Mouse (Mus musculus) erythroblast, embryonic 14.5 days (primary cell): ENCODE results near the gene Mtrex. TPM values are rescaled to one million over a fixed set of nuclear protein-coding genes. Genes with fewer than 3 reads are reported as not detected.

ENCODE experiments used
- H3K27me3 ChIP-seq: 2 replicates; pipeline ENCODE4 v1.6.1; 2012; ENCODE audit warnings: inconsistent platforms; ENCODE audit not compliant: control insufficient read depth
- H3K36me3 ChIP-seq: 2 replicates; pipeline ENCODE4 v1.6.1; 2012; ENCODE audit warnings: mild to moderate bottlenecking, inconsistent platforms; ENCODE audit not compliant: control insufficient read depth
- H3K4me1 ChIP-seq: 2 replicates; pipeline ENCODE4 v1.6.1; 2012; ENCODE audit warnings: inconsistent platforms; ENCODE audit not compliant: control insufficient read depth
- H3K4me3 ChIP-seq: replicated peaks from 2 replicates; pipeline ENCODE3; 2012; ENCODE audit warnings: moderate library complexity, mild to moderate bottlenecking, inconsistent platforms
- H3K9me3 ChIP-seq: 2 replicates; pipeline ENCODE4 v1.6.1; 2012; ENCODE audit warnings: low read length, inconsistent platforms, mixed read lengths; ENCODE audit not compliant: control insufficient read depth
- GATA1 ChIP-seq: IDR thresholded peaks from 2 replicates; pipeline ENCODE4 v1.6.1; 2012; ENCODE audit warnings: low read length, inconsistent platforms, mixed read lengths
- TAL1 ChIP-seq: IDR thresholded peaks from 3 replicates; pipeline ENCODE4 v1.6.1; 2012; ENCODE audit warnings: low read length, inconsistent platforms, mixed read lengths
- polyA plus RNA-seq: library from polyadenylated mRNA; stranded (reverse); fragments of >175 nt; gene quantifications from 2 replicates; pipeline ENCODE4 v1.2.3, GENCODE M21; 2012

The Mtrex gene
- polyA plus RNA-seq, 1 experiment = 0.34 TPM

DNA sequence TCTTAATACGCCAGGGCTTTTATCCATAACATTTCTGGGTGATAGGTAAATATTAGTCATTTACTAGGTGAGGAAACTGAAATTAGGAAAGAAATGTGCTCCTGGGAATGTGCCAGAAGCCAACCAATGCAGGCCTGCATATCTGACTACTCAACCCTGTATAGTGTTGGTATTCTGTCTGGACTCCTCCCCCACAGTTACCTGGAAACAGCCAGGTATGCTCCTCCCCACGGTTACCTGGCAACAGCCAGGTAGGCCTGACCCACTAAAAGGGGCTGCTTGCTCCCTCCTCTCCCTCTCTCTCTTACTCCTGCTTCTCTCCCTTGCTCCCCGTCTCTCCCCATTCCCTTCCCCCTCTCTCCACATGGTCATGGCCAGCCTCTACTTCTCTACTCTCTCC, 104.8 kb downstream of the Mtrex start:
- no peaks in the 10 kb centered on the region for H3K9me3 ChIP-seq
- H3K4me1 ChIP-seq = peaks cover 33% of the 10 kb centered on the region
- TF ChIP-seq GATA1 (no peak), TAL1 (no peak)
- H3K27me3 ChIP-seq = no peaks in the 10 kb centered on the region
- peaks cover 75% of the 10 kb centered on the region for H3K36me3 ChIP-seq
- H3K4me3 ChIP-seq = no peak overlapping the region

DNA sequence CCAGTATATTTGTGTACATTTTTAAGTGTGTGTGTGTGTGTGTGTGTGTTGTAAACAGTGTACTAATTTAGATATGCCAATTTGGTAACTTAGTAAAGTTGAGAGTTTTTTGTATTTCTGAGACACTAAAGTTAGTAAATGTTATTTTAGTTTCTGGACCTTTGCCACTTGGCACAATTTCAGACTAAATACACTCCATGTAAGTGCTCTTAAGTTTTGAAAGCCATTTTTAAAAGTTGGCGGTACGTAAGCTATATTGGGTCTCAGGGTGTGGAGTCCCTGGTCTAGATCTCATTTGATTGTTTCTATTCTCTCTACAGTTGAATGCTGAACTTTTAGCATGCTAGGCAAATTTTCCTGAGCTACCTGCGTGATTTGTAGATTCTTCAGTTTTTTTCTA, 109.1 kb downstream of the Mtrex start:
- Histone ChIP-seq H3K27me3 (no peaks in the 10 kb centered on the region), H3K36me3 (peaks cover 76% of the 10 kb centered on the region)

More for the DNA sequence above, 109.1 kb downstream of the Mtrex start:
- H3K4me3 ChIP-seq = no peak overlapping the region
- H3K4me1 ChIP-seq = peaks cover 52% of the 10 kb centered on the region
- no peaks in the 10 kb centered on the region for H3K9me3 ChIP-seq
- no peak for TF ChIP-seq GATA1
- no peak for TF ChIP-seq TAL1

Other genes starting within 250 kb of the Mtrex start
- 5.1 and 5.2 TPM in 2 replicates for gene Plpp1, start 126.6 kb downstream of the Mtrex start, polyA plus RNA-seq
- 0.14 and 0.17 TPM in 2 replicates for gene Dhx29, start 56 bp upstream of the Mtrex start, polyA plus RNA-seq
- gene Ccno, start 60.4 kb upstream of the Mtrex start, polyA plus RNA-seq = not detected in 2 replicates
- gene Mcidas, start 66.4 kb upstream of the Mtrex start, polyA plus RNA-seq = not detected in 2 replicates
- not detected in 2 replicates for gene Cdc20b, start 107.7 kb upstream of the Mtrex start, polyA plus RNA-seq
- not detected in 2 replicates for gene Gpx8, start 119.0 kb upstream of the Mtrex start, polyA plus RNA-seq
- not detected in 2 replicates for gene Gzma, start 173.6 kb upstream of the Mtrex start, polyA plus RNA-seq